Mouse (Mus musculus) spleen, adult 2 months (tissue): ENCODE measurements around the gene Ndufb4. TPM values are rescaled to one million over a fixed set of nuclear protein-coding genes. Genes with fewer than 3 reads are reported as not detected.
"Not testable (repeated sequence)": the region's sequence is repeated elsewhere in the genome, so short reads cannot be mapped to it uniquely, and the experiment has no call there.

ENCODE experiments used
- DNase-seq, 2 experiments: peaks; one replicate each; pipeline versions ENCODE4 v3.0.0 to v3.0.0-alpha.2; 2012 to 2021; ENCODE audit warnings: low spot score in 2 of 2, low read depth in 1 of 2
- H3K27ac ChIP-seq: fragments of 200-500 bp; 2 replicates; pipeline ENCODE4 v1.5.1; 2012; ENCODE audit warnings: low read length, inconsistent platforms; ENCODE audit not compliant: insufficient read depth
- H3K27me3 ChIP-seq: fragments of 200-500 bp; 2 replicates; pipeline ENCODE4 v1.6.1; 2012; ENCODE audit warnings: mild to moderate bottlenecking, moderate library complexity, low read length, inconsistent platforms; ENCODE audit not compliant: control insufficient read depth, insufficient read depth
- H3K36me3 ChIP-seq: fragments of 200-500 bp; 2 replicates; pipeline ENCODE4 v1.6.1; 2012; ENCODE audit warnings: mild to moderate bottlenecking, low read length, inconsistent platforms; ENCODE audit not compliant: control insufficient read depth, insufficient read depth
- H3K4me1 ChIP-seq: fragments of 200-500 bp; 2 replicates; pipeline ENCODE4 v1.6.1; 2011; ENCODE audit warnings: inconsistent platforms; ENCODE audit not compliant: control insufficient read depth, insufficient read depth, insufficient read length
- H3K4me3 ChIP-seq: fragments of 200-500 bp; 2 replicates; pipeline ENCODE4 v1.5.1; 2011; ENCODE audit warnings: mild to moderate bottlenecking, inconsistent platforms; ENCODE audit not compliant: insufficient read depth, insufficient read length; ENCODE audit errors: extremely low read depth
- CTCF ChIP-seq: fragments of 200-500 bp; IDR thresholded peaks from 2 replicates; pipeline ENCODE4 v1.5.1; 2011; ENCODE audit warnings: mild to moderate bottlenecking, inconsistent platforms; ENCODE audit not compliant: insufficient read depth, insufficient read length, insufficient replicate concordance; ENCODE audit errors: extremely low read depth
- POLR2A ChIP-seq: fragments of 200-500 bp; IDR thresholded peaks from 2 replicates; pipeline ENCODE4 v1.6.1; 2011; ENCODE audit warnings: low read depth, low read length, inconsistent platforms
- WGBS: fragments of 180-500 bp; shearing (Covaris S2); methylation state at CpG from one replicate; pipeline ENCODE4 v1.1.7; 2018; 5-methylcytosine and 5-hydroxymethylcytosine counted together
- polyA plus RNA-seq: library from polyadenylated mRNA; depleted of rRNA; stranded (reverse); fragments of >200 nt; gene quantifications from 2 replicates; pipeline ENCODE4 v1.2.3, GENCODE M21; 2012

Gene Ndufb4
- polyA plus RNA-seq, 1 experiment: 16.0 TPM

- peaks cover 13% of the 10 kb centered on the region for H3K36me3 ChIP-seq
- TF ChIP-seq POLR2A (no peak), CTCF (no peak)
- no peak overlapping the region for H3K27ac ChIP-seq
- H3K4me1 ChIP-seq: peaks cover 7% of the 10 kb centered on the region
- DNase-seq: no peak
- no peak overlapping the region for H3K4me3 ChIP-seq
- WGBS: 67% methylated on average over 5 of the region's 5 CpGs
- H3K27me3 ChIP-seq: no peaks in the 10 kb centered on the region
Observed at GRCm38 (mm10) chr16:37651467-37651866, 2.8 kb downstream of the Ndufb4 start.

- 96% methylated on average over 5 of the region's 5 CpGs for WGBS
- no peak overlapping the region for H3K27ac ChIP-seq
- H3K4me1 ChIP-seq: peaks cover 7% of the 10 kb centered on the region
- no peaks in the 10 kb centered on the region for H3K27me3 ChIP-seq
- no peak overlapping the region for H3K4me3 ChIP-seq
- no peak for DNase-seq
- peaks cover 17% of the 10 kb centered on the region for H3K36me3 ChIP-seq
- no peak for TF ChIP-seq CTCF
- no peak for TF ChIP-seq POLR2A
Observed at GRCm38 (mm10) chr16:37649068-37649467, 5.2 kb downstream of the Ndufb4 start.

DNA sequence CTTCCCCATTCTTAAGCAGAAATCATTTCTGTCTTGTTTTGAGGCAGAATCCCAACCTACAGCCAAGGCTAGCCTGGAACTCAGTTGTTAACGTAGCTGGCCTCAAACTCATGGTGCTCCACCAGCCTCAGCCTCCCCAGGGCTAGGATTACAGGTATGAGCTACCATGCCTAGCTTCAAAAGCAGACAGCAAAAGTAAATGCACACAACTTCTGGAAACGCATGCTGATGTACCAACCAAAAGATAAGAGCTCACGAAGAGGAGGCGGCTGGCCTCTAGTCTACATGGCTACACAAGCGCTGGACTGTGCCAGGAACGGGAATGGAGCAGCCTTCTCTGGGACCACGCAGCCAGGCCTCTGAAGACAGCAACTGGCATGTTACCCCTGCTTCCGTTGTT lies 6.3 kb downstream of the Ndufb4 start:
- 92% methylated on average over 8 of the region's 8 CpGs for WGBS
- TF ChIP-seq POLR2A (no peak), CTCF (no peak)
- Histone ChIP-seq H3K4me3 (no peak overlapping the region), H3K4me1 (peaks cover 4% of the 10 kb centered on the region), H3K27me3 (no peaks in the 10 kb centered on the region), H3K36me3 (peaks cover 17% of the 10 kb centered on the region), H3K27ac (no peak overlapping the region)
- DNase-seq: no peak

DNA sequence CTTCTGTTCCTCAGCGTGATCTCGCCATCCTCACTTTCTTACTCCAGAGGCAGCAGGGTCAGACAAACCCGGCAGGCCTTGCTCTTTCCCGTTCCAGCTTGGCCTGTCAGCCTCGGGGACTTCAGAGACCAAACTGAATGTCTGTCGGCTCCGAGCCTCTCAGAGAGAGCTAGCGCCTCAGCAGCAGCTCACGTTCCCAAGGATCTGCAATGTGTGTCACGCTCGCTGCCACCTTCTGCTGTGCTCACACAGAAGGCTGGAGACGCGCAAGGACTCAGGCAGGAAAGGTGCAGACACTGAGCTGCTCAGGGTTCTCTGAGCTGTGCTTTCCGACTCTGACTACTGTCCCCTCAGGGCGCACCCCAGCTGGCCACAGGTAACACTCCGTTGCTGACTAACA lies 7.2 kb downstream of the Ndufb4 start:
- 96% methylated on average over 16 of the region's 16 CpGs for WGBS
- peaks cover 1% of the 10 kb centered on the region for H3K4me1 ChIP-seq
- no peak overlapping the region for H3K27ac ChIP-seq
- TF ChIP-seq CTCF (no peak), POLR2A (no peak)
- H3K4me3 ChIP-seq: no peak overlapping the region
- no peak for DNase-seq
- H3K27me3 ChIP-seq: no peaks in the 10 kb centered on the region
- H3K36me3 ChIP-seq: peaks cover 17% of the 10 kb centered on the region

DNA sequence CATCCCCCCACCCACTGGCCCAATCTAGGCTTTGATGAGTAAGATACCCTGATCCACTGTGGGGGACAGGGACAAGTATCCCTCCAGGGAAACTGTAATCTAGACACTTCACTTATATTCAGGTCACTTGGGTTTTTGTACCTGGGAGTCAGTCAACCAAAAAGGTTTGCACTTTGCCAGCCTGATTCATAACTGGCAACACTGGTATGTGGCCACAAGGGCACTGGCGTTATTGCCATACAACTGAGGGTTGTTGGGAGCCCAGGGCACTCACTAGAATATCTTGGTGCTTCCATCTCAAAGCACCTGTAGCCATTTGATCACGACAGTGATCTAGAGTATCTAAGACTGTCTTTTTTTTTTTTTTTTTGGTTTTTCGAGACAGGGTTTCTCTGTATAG lies 8.5 kb downstream of the Ndufb4 start:
- H3K27ac ChIP-seq: no peak overlapping the region
- no peaks in the 10 kb centered on the region for H3K4me1 ChIP-seq
- no peaks in the 10 kb centered on the region for H3K27me3 ChIP-seq
- WGBS: 91% methylated on average over 3 of the region's 3 CpGs
- peaks cover 17% of the 10 kb centered on the region for H3K36me3 ChIP-seq
- no peak for TF ChIP-seq POLR2A
- no peak overlapping the region for H3K4me3 ChIP-seq
- no peak for DNase-seq

DNA sequence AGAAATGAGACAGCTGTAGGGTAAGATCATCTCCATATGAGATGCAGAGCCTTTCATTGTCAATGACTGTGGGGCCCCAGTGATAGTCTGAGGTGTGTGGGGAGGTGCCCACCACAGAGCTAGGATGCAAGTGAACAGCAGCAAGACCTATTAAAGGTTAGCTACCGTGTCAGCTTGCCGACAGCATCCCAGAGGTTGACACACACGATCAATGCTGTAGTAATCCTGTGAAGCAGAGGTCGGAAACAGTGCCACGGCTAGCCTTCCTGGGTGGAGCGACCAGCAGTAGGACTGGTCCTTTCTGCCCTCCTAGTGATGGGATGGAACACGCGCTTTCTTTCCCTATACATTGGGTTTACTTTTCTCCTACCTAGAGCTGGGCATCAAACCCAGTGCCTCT lies 9.0 kb downstream of the Ndufb4 start:
- TF ChIP-seq CTCF (no peak), POLR2A (no peak)
- Histone ChIP-seq H3K27me3 (no peaks in the 10 kb centered on the region), H3K27ac (no peak overlapping the region), H3K4me3 (no peak overlapping the region), H3K4me1 (no peaks in the 10 kb centered on the region), H3K36me3 (peaks cover 17% of the 10 kb centered on the region)
- WGBS: 96% methylated on average over 8 of the region's 8 CpGs
- DNase-seq: no peak

DNA sequence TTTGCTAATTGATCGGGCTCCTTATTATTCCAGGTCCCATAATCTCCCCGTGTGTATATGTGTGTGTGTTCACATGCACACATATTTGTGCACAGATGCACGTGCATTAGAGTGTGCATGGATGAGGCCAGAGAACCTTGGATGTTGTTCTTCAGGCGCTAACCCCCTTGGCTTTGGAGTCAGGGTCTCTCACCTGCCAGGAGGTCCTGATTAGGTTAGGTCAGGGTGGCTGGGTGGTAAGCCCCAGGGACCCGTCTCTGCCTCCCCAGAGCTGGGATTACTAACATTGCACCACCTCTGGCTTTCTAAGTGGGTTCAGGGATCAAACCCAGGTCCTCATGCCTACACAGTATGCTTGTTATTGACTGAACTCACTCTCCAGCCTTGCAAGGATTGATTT lies 9.8 kb downstream of the Ndufb4 start:
- WGBS: 93% methylated on average over 5 of the region's 5 CpGs
- H3K27ac ChIP-seq: no peak overlapping the region
- TF ChIP-seq CTCF: no peak
- peaks cover 17% of the 10 kb centered on the region for H3K36me3 ChIP-seq
- H3K4me3 ChIP-seq: no peak overlapping the region
- H3K27me3 ChIP-seq: no peaks in the 10 kb centered on the region
- H3K4me1 ChIP-seq: no peaks in the 10 kb centered on the region
- no peak for DNase-seq

DNA sequence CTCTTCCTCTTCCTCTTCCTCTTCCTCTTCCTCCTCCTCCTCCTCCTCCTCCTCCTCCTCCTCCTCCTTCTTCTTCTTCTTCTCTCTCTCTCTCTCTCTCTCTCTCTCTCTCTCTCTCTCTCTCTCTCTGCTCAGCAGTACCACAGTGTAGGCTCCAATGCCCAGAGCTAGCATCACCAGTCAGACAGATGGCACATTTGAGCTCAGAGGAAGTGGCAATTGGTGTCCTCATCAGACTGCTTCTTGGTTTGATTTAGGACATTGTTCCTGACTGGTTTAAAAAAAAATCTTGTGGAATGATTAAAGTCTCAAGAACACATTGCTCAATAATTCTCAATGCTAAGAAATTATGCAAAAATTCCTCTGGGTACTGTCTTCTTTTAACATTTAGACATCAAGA lies 13.7 kb downstream of the Ndufb4 start:
- DNase-seq, H3K4me1 ChIP-seq, H3K4me3 ChIP-seq, H3K27me3 ChIP-seq, H3K36me3 ChIP-seq, H3K27ac ChIP-seq: not testable (repeated sequence)
